Mouse (Mus musculus): ENCODE results near the gene Rxra.

Gene Rxra

DNA sequence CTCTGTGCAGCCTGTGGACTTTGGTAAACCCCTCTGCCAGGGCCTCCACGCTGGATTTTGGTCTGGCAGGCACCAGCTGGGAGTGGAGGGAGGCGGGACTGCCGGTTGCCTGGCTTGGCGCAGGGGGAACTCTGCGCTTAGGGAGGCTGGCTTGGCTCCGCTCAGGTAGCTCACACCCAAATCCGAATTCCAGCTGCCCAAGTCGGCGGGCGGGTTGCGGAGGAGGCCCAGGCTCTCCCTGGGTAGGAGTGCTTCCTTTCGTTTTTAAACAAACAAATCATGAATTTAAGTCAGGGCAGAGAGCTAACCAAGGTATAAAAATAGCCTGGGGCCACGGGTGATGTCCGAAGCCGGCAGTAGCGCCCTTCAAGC is at the start of gene Rxra:
Rxra (plus strand) TSS at position 335 of the 372 bp plus-strand sequence.
- no peak for DNase-seq (ENCODE audit: low spot score)

DNA sequence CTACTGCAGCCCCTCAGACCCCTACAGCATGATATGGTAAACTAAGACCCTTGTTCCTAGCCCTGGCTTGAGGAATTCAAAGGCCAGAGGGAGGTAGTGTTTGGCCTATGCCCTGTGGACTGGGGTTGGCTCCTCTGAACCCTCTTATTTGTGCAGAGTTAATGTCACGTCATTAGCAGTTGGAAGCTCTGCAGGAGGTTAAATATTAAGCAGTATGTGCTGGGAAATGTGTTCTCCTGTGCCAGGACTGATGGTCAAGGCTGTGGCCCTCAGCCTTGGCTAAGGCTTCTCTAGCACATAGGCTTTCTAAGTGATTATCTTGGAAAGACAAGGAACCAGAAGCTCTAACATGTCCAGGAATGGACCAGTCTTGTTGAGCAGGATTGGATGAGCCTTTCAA is 49.6 kb upstream of the Rxra start:
- no peak for DNase-seq (ENCODE audit: low spot score)

DNA sequence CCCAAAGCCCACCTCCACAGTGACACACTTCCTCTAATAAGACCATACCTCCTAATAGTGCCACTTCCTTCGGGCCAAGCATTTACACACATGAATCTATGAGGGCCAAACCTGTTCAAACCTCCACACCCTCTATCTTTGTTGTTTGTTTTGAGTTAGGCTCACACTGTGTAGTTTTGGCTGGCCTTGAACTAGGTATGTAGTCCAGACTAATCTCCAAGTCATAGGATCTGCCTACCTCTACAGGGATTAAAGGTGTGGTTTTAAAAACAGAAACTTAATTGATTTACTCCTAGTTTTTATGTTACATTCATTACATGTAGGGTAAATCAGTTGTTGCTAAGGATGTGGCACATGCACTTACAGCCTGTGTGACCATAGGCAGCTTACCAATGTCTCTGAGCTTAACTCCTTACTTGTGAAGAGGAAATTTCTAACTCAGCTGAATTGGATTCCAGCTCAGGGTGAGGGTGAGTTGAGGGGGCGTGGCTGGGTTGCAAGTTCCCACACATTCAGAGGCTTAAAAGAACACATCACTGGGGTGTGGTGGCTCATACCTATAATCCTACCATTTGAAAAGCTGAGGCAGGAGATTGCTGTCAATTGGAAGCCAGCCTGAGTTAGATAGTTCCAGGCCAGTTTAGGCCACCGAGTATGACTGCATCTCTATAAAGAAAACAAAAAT is 45.5 kb upstream of the Rxra start:
- DNase-seq (ENCODE audit: low spot score) = no peak

DNA sequence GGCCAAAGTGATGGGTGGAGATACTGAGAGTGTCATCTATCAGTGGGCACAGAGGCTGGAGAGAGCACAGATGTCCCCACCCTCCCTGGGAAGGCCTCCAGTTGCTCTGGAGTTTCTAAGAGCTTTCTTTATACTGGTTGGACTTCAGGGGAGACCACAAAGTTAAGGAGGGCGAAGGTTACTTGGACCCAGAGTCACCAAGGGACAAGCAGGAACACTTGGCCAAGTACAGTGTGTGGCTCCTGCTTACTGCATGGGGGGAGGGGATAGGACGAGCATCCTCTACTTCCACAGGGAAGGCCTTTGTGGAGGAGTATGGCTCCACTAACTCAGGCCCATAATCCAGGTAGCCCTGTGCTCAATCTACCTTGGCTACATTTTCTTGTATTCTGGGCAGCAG is 42.8 kb upstream of the Rxra start:
- DNase-seq (ENCODE audit: low spot score) = no peak

DNA sequence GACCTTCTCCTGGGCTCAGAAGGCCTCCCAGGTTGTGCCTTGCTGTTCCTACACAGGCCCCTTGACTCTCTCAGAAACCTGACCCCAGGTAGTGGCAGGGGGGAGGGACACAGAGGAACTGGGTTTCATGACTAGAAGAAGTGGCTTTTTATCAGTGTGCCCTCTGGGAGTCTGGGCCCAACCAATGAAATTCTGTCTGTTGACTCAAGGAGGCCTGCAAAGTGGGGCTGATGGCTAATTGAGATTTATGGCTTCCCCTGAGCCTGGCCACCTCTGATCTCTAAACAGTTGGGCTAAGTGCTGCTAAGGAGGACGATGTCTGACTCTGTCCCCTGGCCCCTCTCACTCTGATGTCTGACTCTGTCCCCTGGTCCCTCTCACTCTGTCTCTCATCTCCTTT is 42.2 kb upstream of the Rxra start:
- no peak for DNase-seq (ENCODE audit: low spot score)

DNA sequence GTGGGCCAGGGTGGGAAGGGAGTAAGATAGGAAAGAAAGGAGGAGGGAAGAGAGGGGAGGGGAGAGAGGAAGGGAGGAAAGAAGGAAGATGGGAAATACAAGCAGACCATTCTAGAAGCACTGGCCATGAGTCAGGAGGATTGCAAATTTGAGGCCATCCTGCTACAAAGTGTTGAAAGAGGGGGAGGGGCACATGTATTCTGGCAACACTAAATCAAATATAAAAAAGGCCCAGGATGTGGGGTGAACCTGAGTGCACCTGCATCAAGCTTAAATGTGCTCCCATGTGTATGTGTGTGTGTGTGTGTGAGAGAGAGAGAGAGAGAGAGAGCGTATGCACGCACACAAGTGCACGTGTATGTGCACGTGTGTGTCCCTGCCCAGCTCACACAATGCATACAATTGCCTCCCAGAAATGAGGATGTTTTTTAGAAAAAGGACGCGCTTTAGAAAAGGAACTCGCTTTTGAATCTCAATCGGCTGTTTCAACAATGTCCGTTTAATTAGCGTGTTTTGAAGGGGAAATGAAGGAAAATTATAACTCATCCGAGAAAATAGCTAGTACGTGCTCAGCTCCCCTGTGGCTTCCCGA is 41.0 kb upstream of the Rxra start:
- no peak for DNase-seq (ENCODE audit: low spot score)

DNA sequence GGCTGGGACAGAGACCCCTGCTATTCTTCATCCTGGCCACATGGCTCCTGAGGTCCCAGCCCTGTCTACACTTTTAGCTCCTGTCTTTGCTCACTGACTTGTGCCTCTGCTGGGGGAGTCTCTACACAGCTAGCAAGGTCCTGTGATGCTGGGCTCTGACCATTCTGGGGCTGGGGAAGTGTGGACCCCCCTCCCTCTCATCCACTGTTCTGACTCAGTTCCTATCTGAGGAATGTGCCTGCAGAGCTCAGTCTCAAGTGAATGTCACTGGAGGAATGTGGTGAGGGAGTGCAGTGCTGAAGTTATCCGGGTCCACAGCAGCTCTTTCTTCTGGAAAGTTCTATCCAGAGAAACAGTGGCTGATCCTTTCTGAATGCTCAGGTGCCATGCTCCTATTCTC is 39.4 kb upstream of the Rxra start:
- no peak for DNase-seq (ENCODE audit: low spot score)

DNA sequence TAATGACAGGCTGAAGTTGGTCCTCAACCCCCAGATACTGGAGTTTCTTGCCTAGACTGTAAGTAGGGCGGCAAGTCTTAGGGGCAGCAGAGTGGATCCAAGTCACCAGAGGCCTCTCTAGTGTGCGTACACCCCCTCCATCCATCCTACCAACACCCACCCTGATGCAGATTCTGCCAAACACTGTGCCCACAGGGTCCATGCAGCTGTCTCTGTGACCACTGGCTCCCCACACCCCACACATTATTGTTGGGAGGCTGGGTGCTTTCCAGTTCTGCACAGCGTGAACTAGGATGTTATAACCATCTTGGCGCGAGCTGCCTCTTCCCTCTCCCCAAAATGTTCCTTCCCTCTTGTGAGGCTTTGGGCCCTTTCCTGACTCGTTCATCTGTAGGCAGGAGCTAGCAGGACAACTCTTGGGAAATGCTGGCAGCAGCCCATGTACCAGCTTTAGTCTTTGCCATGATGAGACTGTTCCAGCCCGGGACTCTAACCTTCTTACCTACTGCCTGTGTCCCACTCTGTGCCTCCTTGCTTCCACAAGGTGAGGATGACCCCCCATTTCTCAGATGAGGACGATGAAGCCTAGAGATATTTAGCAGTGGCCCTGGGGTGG is 38.9 kb upstream of the Rxra start:
- no peak for DNase-seq (ENCODE audit: low spot score)

DNA sequence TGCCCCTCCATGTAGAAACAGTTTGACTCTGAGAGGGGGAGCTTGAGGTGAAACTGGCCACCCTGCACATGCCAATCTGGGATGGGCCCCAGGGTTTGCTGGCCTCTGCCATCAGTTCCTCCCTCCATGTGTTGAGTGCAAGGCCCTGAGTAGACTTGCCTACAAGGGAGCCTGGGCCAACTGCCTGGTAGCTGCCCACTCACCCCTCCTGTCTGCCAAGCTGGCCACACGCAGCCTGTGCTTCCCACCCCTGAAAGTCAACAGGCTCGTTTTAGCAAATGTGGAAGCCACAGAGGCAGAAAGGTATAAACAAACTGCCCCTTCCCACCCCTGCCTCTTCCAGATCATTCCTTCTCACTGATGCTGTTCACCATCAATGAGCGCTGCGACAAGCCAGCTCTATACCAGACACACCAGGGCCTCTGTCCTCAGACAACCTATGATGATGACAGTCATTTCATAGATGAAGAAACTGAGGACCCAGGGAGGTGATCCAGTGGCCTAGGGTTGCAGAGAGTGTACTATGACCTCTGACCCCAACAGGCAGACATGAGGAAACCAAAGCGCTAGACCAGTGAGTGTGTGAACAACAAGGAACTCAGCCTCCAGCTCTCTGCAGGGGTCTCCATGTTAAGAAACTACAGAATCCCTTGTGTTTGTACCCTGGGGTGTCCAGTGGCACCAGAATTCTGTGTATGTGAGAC is 36.5 kb upstream of the Rxra start:
- no peak for DNase-seq (ENCODE audit: low spot score)

DNA sequence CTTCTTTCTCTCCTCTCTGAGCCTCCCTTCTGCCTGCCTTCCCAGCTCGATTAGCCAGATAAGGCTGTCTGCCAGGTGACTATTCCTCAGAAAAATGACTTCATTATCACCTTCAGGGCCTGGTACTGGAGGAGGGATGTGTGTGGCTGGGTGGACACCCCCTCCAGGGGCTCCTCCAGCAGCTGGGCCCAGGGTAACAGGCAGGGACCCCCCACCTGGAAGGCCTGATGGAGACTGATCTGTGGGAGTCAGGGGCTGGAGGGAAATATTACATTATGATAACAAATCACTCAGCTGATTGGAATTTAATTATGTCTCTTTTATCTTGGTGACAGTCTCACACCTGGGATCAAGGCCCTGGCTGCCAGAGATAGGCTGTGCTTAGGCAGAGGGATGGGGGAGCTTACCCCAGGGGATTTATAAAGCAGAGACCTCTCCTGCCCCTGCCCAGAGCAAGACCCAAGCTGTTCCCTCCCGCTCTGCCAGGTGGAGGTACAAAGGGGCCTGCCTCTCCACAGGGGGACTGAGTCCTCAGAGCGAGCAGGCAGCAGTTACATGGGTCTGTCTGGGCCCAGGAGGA is 35.2 kb upstream of the Rxra start:
- no peak for DNase-seq (ENCODE audit: low spot score)

DNA sequence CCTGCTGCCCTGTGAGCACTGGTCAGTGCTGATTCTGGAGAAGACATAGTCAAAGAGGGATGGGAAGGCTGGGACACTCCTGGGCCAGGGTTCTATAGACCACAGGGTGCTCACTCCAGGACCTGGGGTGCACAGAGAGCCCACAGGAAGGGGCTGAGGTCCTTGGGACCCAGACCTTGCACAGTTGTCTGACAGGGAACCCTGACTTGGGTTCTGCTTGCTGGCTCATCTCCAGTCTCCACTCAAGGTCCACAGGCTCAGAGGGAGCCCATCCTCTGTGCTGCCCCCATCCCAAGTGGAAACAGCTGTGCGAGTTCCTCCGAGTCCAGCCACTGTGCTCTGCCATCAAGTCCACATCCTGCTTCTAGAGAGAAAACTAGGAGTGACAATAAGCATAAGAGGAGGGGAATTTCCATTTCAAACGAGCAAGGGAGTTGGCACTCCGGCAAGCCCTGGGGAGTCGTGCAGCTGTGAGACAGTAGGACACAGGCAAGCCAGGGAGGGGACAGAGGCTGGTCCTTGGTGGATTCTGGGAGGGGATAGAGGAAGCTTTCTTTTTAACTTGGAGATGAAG is 31.6 kb upstream of the Rxra start:
- DNase-seq (ENCODE audit: low spot score) = no peak

DNA sequence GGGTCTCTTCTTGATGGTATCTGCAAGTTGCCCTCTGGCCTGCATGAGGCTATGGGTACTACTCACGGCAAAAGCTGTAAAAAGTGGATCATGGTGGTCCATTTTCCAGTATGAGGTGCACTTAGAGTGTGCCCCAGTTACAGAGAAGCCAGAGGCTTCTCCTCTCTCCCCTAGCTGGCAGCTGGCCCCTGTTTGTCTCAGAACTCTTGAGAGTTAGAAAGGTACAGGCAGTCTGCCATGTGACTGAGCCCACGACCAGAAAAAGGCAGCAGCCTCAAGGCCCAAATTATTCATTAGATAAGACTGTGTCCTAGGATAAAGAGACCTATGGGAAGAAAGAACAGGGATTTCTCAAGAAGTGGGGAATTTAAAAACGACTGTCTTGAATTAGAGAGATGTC is 30.8 kb upstream of the Rxra start:
- DNase-seq (ENCODE audit: low spot score) = no peak

DNA sequence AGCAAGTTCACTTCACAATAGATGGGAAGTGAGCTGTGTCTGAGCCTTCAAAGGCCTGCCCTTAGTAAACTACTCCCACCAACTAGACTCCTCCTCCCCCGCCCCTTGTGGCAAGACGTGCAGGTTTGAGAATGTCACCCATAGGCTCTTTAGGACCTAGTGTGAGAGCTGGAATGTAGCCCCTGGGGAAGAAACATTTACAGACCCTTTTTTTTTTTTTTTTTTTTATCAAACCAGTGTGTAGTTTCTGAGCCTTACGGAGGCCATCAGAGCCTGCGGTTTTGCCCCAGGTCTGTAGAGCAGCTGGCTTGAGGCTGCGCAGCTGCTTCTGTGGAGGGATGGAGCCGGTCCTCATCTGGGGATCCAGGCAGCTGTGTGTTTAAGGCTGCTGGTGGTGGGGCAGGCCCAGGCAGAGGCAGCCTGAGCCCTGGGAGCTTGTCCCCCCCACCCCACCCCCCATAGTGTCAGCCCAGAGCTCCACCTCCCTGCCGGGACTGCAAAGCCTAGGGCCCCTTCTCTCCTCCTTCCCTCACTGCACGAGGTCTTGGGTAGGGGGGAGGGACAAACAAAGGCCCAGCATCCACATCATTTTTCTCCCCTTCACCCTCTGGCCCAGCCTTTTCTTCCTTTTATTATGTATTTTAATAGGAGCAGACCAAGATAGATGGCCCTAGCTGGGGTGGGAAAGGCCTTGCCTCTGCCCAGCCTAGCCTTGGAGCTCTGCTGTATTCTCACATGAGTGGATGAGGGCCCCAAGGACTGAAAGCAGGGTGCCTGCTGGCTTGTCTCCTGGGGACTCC is 26.2 kb upstream of the Rxra start:
- DNase-seq (ENCODE audit: low spot score) = no peak

DNA sequence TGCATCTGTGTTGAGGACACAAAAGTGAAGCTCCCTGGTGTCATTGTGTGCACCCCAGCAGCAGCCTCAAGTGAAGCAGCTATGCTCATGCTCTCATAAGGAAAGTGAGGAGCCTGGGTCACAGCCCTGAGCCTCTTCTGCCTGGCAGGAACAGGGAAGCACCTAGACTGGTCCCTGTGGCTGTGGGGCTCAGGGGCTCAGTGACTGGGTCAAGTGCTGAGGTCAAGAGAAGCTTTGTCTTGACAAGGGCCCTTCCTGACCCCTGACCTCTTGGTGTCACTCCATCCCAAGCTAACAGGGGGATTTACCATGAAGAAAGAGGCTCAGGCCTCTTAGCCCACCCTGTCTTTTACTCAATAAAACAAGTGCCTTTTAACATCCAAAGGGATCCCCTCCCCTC is 25.2 kb upstream of the Rxra start:
- DNase-seq (ENCODE audit: low spot score) = no peak

DNA sequence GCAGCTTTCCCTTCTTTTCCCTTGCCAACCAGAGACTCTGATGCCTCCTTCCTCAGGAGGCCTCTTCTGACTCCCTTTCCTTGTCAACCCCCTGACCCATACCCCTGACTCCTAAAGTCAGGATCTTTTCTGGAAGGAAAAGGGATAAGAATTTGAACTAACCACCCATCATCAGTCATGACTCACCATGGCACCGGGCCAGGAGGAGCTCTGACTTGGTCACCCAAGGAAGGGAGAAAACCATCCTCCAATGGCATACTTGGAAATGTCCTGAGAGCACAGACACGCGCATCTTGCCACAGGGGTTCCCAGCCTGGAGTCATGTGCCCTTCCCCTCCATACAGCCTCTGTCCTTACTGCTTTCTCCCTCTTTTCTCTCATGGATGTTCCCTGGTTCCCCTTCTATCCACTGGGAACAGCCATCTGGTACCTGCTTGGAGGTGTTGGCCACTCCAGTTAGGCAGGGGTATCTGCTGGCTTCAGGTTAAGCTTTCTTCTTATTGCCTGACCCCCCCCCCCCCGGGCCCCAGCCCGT is 22.7 kb upstream of the Rxra start:
- DNase-seq (ENCODE audit: low spot score) = no peak

DNA sequence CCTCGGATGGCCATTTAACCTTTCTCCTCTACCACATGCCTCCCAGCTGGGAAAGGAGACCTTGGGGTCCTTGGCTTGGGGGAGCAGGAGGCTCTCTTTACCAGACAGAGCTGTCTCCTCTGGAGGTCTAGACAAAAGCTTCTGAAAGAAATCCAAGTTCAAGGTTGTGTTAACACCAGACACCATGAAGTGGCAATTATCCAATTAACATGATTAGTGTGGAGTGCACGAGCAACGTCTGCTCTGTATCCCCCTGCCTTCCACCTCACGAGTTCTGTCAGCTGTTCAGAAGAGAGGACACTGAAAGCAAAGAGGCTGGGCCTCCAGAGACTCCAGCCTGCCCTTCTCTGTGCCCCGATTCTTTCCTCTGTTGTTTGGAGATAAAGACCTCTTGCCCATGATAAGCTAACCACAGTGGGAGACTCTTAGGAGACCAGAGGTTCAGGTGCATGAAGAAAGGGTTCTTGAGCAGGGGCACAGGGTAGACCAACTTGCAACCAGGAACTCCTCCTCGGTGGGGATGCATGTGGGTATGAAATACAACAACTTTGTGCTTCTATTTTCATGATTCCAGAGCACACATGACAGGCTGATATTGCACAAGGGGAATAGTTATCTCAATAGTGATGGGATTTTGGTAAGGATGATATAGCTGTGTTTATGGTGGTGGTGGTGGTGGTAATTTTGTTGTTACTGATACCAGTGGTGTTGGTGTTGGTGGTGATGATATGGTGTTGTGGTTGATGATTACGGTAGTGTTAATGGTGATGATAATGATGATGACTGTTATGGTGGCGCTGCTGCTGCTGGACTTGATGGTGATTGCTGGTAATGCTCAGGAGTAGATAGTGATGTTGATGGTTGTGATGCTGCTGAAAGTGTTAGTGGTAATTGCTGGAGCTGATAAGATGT is 21.7 kb upstream of the Rxra start:
- DNase-seq (ENCODE audit: low spot score) = no peak

DNA sequence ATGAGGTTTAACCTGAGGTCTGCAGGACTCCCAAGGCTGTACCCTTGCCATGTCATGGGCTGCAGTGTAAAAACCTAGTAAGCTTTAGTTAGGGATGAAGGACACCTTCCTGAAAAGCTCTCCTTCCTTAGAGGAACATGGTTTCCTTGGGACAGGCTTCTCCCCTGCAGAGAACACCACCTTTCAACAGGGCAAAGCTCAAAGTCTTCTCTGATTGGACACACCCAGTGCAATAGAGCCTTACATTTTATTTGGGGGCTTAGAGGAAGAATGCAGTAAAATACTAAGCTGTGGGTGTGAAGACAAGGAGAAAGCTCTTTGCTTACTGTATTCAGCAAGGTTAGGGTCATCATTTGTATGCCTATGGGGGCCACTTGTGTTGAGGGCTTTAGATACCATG is 19.7 kb upstream of the Rxra start:
- DNase-seq (ENCODE audit: low spot score) = no peak

DNA sequence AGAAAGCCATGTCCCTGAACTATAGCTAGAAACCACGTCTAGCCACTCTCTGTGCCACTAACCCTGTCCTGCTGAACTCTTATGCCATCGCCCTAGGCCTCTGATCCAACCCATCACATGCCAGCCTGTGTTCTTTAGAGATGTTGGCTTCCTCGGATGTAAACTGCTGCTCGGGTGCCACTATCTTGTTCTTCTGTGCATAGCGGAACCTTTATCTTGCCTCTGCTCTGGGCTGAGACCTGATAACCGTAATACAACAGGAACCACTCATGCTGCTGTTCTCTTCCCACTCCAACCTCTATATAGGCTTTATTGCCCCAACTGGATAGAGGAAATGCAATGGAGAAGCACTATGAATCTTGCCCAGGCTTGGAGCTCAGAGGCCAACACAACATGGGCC is 11.0 kb upstream of the Rxra start:
- no peak for DNase-seq (ENCODE audit: low spot score)

DNA sequence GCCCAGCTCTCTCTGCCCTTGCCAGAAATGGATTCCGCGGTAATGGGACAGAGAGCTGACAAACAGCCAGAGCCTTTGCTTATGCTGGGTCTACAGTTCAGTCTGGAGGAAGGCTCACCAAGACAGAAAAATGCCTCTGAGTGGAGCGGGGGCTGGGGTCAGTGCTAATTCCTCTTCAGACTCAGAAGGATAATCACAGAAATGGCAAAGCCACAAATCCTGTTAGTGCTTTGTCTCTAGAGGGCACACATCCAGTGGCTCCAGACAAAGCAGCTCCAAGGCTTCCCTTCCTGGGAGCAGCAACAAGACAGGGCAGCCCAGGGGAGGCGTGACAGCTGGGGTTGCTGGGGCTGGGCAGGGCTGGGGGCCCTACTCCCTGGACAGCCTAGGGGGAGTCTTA is 9.5 kb upstream of the Rxra start:
- no peak for DNase-seq (ENCODE audit: low spot score)

DNA sequence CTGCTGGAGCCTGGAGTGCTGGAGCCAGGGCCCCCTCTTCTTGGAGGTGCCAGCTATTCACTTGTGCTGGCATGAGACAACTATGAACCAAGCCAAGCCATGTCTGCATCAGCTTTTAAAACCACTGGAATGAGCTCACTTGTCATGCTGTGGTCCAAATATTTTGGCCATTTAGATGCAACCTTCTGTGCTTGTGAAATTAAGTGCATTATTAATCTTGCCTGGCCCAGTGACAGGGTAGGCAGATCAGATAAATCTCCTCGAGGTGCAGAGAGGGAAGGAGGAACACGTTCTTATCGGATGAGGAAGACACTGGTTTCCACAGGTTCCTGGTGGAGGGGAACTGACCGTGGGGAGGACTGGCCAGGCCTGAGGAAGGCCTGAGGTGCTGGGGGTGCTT is 8.6 kb upstream of the Rxra start:
- no peak for DNase-seq (ENCODE audit: low spot score)

Data from left cerebral cortex, adult 11 months (tissue).